Mouse (Mus musculus) kidney, embryonic 16.5 days (tissue): ENCODE data around the gene Sertm1. TPM values are rescaled to one million over a fixed set of nuclear protein-coding genes. Genes with fewer than 3 reads are reported as not detected.

Experiments
- ATAC-seq: fragments of 200-750 bp; cut with Nextera tagmentation; 2 replicates; pipeline ENCODE4 v1.8.0; 2017; ENCODE audit warnings: moderate TSS enrichment; ENCODE audit not compliant: low FRiP score, low TSS enrichment
- H3K27ac ChIP-seq: fragments of 300-500 bp; sonication (generic); 2 replicates; pipeline ENCODE4 v1.5.1; 2014; ENCODE audit warnings: low read length
- H3K27me3 ChIP-seq: fragments of 300-500 bp; sonication (generic); 2 replicates; pipeline ENCODE4 v1.6.1; 2014; ENCODE audit warnings: low read length, control low read depth, mixed read lengths; ENCODE audit not compliant: insufficient read depth
- H3K36me3 ChIP-seq: fragments of 300-500 bp; sonication (generic); 2 replicates; pipeline ENCODE4 v1.6.1; 2014; ENCODE audit warnings: low read length, control low read depth, mixed read lengths; ENCODE audit not compliant: insufficient read depth
- H3K4me1 ChIP-seq: fragments of 300-500 bp; sonication (generic); 2 replicates; pipeline ENCODE4 v1.6.1; 2014; ENCODE audit warnings: low read length, control low read depth, mixed read lengths; ENCODE audit not compliant: insufficient read depth
- H3K4me2 ChIP-seq: fragments of 300-500 bp; sonication (generic); replicated peaks from 2 replicates; pipeline ENCODE4 v1.6.1; 2014; ENCODE audit warnings: low read depth, low read length
- H3K4me3 ChIP-seq: fragments of 300-500 bp; sonication (generic); 2 replicates; pipeline ENCODE4 v1.5.1; 2014; ENCODE audit warnings: mild to moderate bottlenecking, low read length
- H3K9ac ChIP-seq: fragments of 300-500 bp; sonication (generic); replicated peaks from 2 replicates; pipeline ENCODE4 v1.6.1; 2014; ENCODE audit warnings: low read length
- H3K9me3 ChIP-seq: fragments of 300-500 bp; sonication (generic); 2 replicates; pipeline ENCODE4 v1.6.1; 2016; ENCODE audit warnings: low read length, control low read depth
- WGBS: fragments of 180-500 bp; shearing (Covaris S2); extraction: QIAGEN DNeasy Blood & Tissue Kit; methylation state at CpG from one replicate; pipeline ENCODE4 v1.1.7; 2014; 5-methylcytosine and 5-hydroxymethylcytosine counted together
- polyA plus RNA-seq: library from polyadenylated mRNA; unstranded; fragments of >200 nt; fragmentation: Nextera tagmentation; extraction: Ambion mirVana; gene quantifications from 2 replicates; pipeline ENCODE4 v1.2.1, GENCODE M21; 2015

The Sertm1 gene
- polyA plus RNA-seq, 1 experiment from 2014 or later, result not detected

DNA sequence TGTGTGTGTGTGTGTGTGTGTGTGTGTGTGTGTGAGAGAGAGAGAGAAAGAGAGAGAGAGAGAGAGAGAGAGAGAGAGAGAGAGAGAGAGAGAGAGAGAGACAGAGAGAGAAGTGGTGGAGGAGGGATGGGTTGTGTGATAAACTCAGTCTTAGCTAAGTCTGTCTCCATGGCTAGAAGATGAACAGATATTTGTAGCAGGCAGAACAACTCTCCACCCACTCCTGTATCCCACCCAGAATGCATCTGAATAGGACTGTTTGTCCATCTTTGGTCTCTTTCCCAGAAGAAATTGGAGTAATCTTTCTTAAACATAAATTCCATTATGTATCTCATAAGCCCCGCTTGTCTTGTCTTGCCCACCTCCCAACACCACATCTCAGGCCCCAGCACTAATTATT, 20.8 kb downstream of the Sertm1 start:
- Histone ChIP-seq H3K9ac (no peak overlapping the region), H3K4me2 (no peak overlapping the region), H3K4me1 (no peaks in the 10 kb centered on the region), H3K9me3 (no peaks in the 10 kb centered on the region), H3K27ac (no peak overlapping the region), H3K36me3 (no peaks in the 10 kb centered on the region), H3K27me3 (no peaks in the 10 kb centered on the region), H3K4me3 (no peak overlapping the region)
- ATAC-seq, result no peak
- WGBS, result 78% methylated on average over 1 of the region's 1 CpGs

DNA sequence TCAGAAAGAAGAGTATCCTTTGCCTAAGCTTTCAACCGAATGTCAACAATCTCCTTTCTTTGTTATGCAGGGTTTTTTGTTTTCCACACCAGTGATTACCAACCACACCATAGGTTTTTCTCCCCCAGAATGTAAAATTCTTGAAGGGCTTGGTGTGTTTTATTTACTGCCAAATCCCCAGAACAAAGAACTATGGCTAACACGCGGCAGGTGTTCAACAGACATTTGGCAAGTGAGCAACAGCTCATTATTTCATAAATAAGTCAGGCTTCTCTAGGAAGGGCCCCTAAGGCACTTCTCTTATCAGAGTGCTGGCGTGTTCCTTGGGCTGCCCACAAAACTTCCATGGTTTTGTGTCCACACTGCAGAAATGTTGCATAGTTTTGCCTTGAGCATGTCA, 23.5 kb downstream of the Sertm1 start:
- H3K36me3 ChIP-seq, result no peaks in the 10 kb centered on the region
- no peak overlapping the region for H3K4me2 ChIP-seq
- H3K27ac ChIP-seq, result no peak overlapping the region
- 55% methylated on average over 4 of the region's 4 CpGs for WGBS
- H3K4me3 ChIP-seq, result no peak overlapping the region
- H3K4me1 ChIP-seq, result no peaks in the 10 kb centered on the region
- H3K9ac ChIP-seq, result no peak overlapping the region
- no peak for ATAC-seq
- no peaks in the 10 kb centered on the region for H3K9me3 ChIP-seq
- H3K27me3 ChIP-seq, result no peaks in the 10 kb centered on the region

DNA sequence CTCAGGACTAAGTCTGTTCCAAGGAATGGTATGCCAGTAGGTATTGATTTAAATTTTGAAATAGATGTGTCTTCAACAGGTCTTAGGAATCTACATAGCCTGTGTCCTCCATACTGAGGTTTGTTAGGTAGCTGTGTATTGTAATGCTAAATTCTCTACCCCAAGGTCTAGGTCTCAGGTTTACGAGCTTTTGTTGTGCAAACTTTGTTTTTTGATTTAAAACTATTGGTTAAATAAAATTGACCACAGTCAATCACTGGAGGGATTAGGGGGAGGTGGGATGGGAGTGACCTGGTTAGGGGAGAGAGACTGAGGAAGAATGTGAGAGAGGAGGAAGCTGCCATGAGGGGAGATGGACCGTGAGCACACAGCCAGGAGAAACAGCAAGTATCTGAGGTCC, 29.2 kb downstream of the Sertm1 start:
- Histone ChIP-seq H3K27me3 (no peaks in the 10 kb centered on the region), H3K36me3 (no peaks in the 10 kb centered on the region), H3K27ac (no peak overlapping the region), H3K4me3 (no peak overlapping the region), H3K9ac (no peak overlapping the region), H3K9me3 (0 out of 2 replicates have a peak, but pooled peaks cover 4% of the 10 kb centered on the region), H3K4me1 (no peaks in the 10 kb centered on the region), H3K4me2 (no peak overlapping the region)
- no peak for ATAC-seq
- WGBS, result 91% methylated on average over 2 of the region's 2 CpGs

Other genes starting within 250 kb of the Sertm1 start
- 110 and 118 TPM in 2 replicates for gene Supt20, start 223.1 kb downstream of the Sertm1 start, polyA plus RNA-seq
- 0.58 TPM in 1 of 2 replicates, not detected in the other for gene Gm21958, start 201.5 kb downstream of the Sertm1 start, polyA plus RNA-seq
- gene Exosc8, start 180.5 kb downstream of the Sertm1 start, polyA plus RNA-seq, result 134 and 136 TPM in 2 replicates
- gene Alg5, start 180.3 kb downstream of the Sertm1 start, polyA plus RNA-seq, result 58.8 TPM in 2 replicates
- 1.4 and 1.6 TPM in 2 replicates for gene Smad9, start 160.3 kb downstream of the Sertm1 start, polyA plus RNA-seq
- gene Rfxap, start 108.1 kb downstream of the Sertm1 start, polyA plus RNA-seq, result 26.8 and 31.5 TPM in 2 replicates
- gene Ccna1, start 139.6 kb upstream of the Sertm1 start, polyA plus RNA-seq, result 1.1 and 3.1 TPM in 2 replicates
- 44.3 and 45.7 TPM in 2 replicates for gene Spg20, start 196.2 kb upstream of the Sertm1 start, polyA plus RNA-seq
- not detected in 2 replicates for gene Ccdc169, start 221.5 kb upstream of the Sertm1 start, polyA plus RNA-seq